Mouse (Mus musculus): ENCODE measurements at regions not wholly inside any gene's neighbourhood (a gene's known extent, or its start where the extent isn't known, plus 50 kb on each side); places are given as distances from the start of the nearest gene placed in this dataset.

- Histone ChIP-seq H3K36me3 (ENCODE audit: control insufficient read depth, insufficient read depth, low read length) (no peaks in the 10 kb centered on the region), H3K27ac (replicated peaks in 1 of 2; ENCODE audit: control insufficient read depth in 1 of 2, insufficient read depth in 1 of 2, low read depth in 2 of 2, low read length in 2 of 2) (no peak overlapping the region), H3K9ac (ENCODE audit: low read length) (no peak overlapping the region), H3K4me3 (ENCODE audit: control insufficient read depth in 1 of 2, insufficient read depth in 1 of 2, low read depth in 1 of 2, low read length in 2 of 2) (no peak overlapping the region), H3K9me3 (ENCODE audit: control insufficient read depth, low read length) (no peaks in the 10 kb centered on the region), H3K4me2 (ENCODE audit: low read length) (no peak overlapping the region), H3K27me3 (ENCODE audit: control insufficient read depth, insufficient read depth, low read length) (no peaks in the 10 kb centered on the region), H3K4me1 (ENCODE audit: control insufficient read depth in 2 of 2, insufficient read depth in 2 of 2, low read length in 2 of 2) (no peaks in the 10 kb centered on the region)
- no peak for ATAC-seq (ENCODE audit: insufficient number of reproducible peaks, insufficient read depth, low FRiP score, low read depth)
- WGBS: 59% methylated on average over 20 of the region's 20 CpGs
Measured at GRCm38 (mm10) chr17:85528105-85529004, 85.1 kb upstream of the Six3 start.

GRCm38 (mm10) chr17:85536311-85536710 lies 77.1 kb upstream of the Six3 start:
- Histone ChIP-seq H3K36me3 (ENCODE audit: control insufficient read depth, insufficient read depth, low read length) (no peaks in the 10 kb centered on the region), H3K4me2 (ENCODE audit: low read length) (no peak overlapping the region), H3K9ac (ENCODE audit: low read length) (no peak overlapping the region), H3K27me3 (ENCODE audit: control insufficient read depth, insufficient read depth, low read length) (peaks cover 4% of the 10 kb centered on the region; the same call in 1 of the 2 replicates), H3K4me1 (ENCODE audit: control insufficient read depth in 2 of 2, insufficient read depth in 2 of 2, low read length in 2 of 2) (peaks cover 0 to 3% of the 10 kb centered on the region in 2 experiments; a peak in 2 of 4 replicates), H3K27ac (replicated peaks in 1 of 2; ENCODE audit: control insufficient read depth in 1 of 2, insufficient read depth in 1 of 2, low read depth in 2 of 2, low read length in 2 of 2) (no peak overlapping the region), H3K4me3 (ENCODE audit: control insufficient read depth in 1 of 2, insufficient read depth in 1 of 2, low read depth in 1 of 2, low read length in 2 of 2) (no peak overlapping the region), H3K9me3 (ENCODE audit: control insufficient read depth, low read length) (0 out of 2 replicates have a peak, but pooled peaks cover 4% of the 10 kb centered on the region)
- WGBS: 83% methylated on average over 3 of the region's 3 CpGs
- no peak for ATAC-seq (ENCODE audit: insufficient number of reproducible peaks, insufficient read depth, low FRiP score, low read depth)

GRCm38 (mm10) chr17:85541258-85541777 lies 72.1 kb upstream of the Six3 start:
- no peak overlapping the region for H3K4me3 ChIP-seq (ENCODE audit: control insufficient read depth in 1 of 2, insufficient read depth in 1 of 2, low read depth in 1 of 2, low read length in 2 of 2)
- no peak for ATAC-seq (ENCODE audit: insufficient number of reproducible peaks, insufficient read depth, low FRiP score, low read depth)
- WGBS: 88% methylated on average over 2 of the region's 2 CpGs
- no peak overlapping the region for H3K9ac ChIP-seq (ENCODE audit: low read length)
- no peaks in the 10 kb centered on the region for H3K36me3 ChIP-seq (ENCODE audit: control insufficient read depth, insufficient read depth, low read length)
- H3K9me3 ChIP-seq (ENCODE audit: control insufficient read depth, low read length): 0 out of 2 replicates have a peak, but pooled peaks cover 4% of the 10 kb centered on the region
- no peaks in the 10 kb centered on the region for H3K4me1 ChIP-seq (ENCODE audit: control insufficient read depth in 2 of 2, insufficient read depth in 2 of 2, low read length in 2 of 2)
- H3K27me3 ChIP-seq (ENCODE audit: control insufficient read depth, insufficient read depth, low read length): peaks cover 2% of the 10 kb centered on the region; the same call in 1 of the 2 replicates
- H3K27ac ChIP-seq (replicated peaks in 1 of 2; ENCODE audit: control insufficient read depth in 1 of 2, insufficient read depth in 1 of 2, low read depth in 2 of 2, low read length in 2 of 2): no peak overlapping the region
- no peak overlapping the region for H3K4me2 ChIP-seq (ENCODE audit: low read length)

- 84% methylated on average over 5 of the region's 5 CpGs for WGBS
- Histone ChIP-seq H3K4me1 (ENCODE audit: control insufficient read depth in 2 of 2, insufficient read depth in 2 of 2, low read length in 2 of 2) (no peaks in the 10 kb centered on the region), H3K4me3 (ENCODE audit: control insufficient read depth in 1 of 2, insufficient read depth in 1 of 2, low read depth in 1 of 2, low read length in 2 of 2) (no peak overlapping the region), H3K27me3 (ENCODE audit: control insufficient read depth, insufficient read depth, low read length) (no peaks in the 10 kb centered on the region), H3K4me2 (ENCODE audit: low read length) (no peak overlapping the region), H3K36me3 (ENCODE audit: control insufficient read depth, insufficient read depth, low read length) (no peaks in the 10 kb centered on the region), H3K27ac (replicated peaks in 1 of 2; ENCODE audit: control insufficient read depth in 1 of 2, insufficient read depth in 1 of 2, low read depth in 2 of 2, low read length in 2 of 2) (no peak overlapping the region), H3K9ac (ENCODE audit: low read length) (no peak overlapping the region), H3K9me3 (ENCODE audit: control insufficient read depth, low read length) (no peaks in the 10 kb centered on the region)
- ATAC-seq (ENCODE audit: insufficient number of reproducible peaks, insufficient read depth, low FRiP score, low read depth): no peak
Measured at GRCm38 (mm10) chr17:85548061-85548460, 65.3 kb upstream of the Six3 start.

- 66% methylated on average over 6 of the region's 6 CpGs for WGBS
Measured at GRCm38 (mm10) chr17:85561006-85561405, 52.4 kb upstream of the Six3 start.

GRCm38 (mm10) chr17:85562510-85563266 lies 50.7 kb upstream of the Six3 start:
- Histone ChIP-seq H3K27me3 (ENCODE audit: control insufficient read depth, insufficient read depth, low read length) (no peaks in the 10 kb centered on the region), H3K4me3 (ENCODE audit: control insufficient read depth in 1 of 2, insufficient read depth in 1 of 2, low read depth in 1 of 2, low read length in 2 of 2) (no peak overlapping the region), H3K4me1 (ENCODE audit: control insufficient read depth in 2 of 2, insufficient read depth in 2 of 2, low read length in 2 of 2) (peaks cover 6 to 8% of the 10 kb centered on the region in 2 experiments; a peak in 2 of 4 replicates), H3K4me2 (ENCODE audit: low read length) (peak overlapping the region; percentile 38; the same call in 1 of the 2 replicates), H3K27ac (replicated peaks in 1 of 2; ENCODE audit: control insufficient read depth in 1 of 2, insufficient read depth in 1 of 2, low read depth in 2 of 2, low read length in 2 of 2) (no peak overlapping the region), H3K9me3 (ENCODE audit: control insufficient read depth, low read length) (no peaks in the 10 kb centered on the region), H3K36me3 (ENCODE audit: control insufficient read depth, insufficient read depth, low read length) (no peaks in the 10 kb centered on the region), H3K9ac (ENCODE audit: low read length) (no peak overlapping the region)
- 37% methylated on average over 17 of the region's 17 CpGs for WGBS
- ATAC-seq (ENCODE audit: insufficient number of reproducible peaks, insufficient read depth, low FRiP score, low read depth): no peak

More at GRCm38 (mm10) chr17:85561006-85561405, 52.4 kb upstream of the Six3 start:
- Histone ChIP-seq H3K4me3 (ENCODE audit: control insufficient read depth in 1 of 2, insufficient read depth in 1 of 2, low read depth in 1 of 2, low read length in 2 of 2) (no peak overlapping the region), H3K36me3 (ENCODE audit: control insufficient read depth, insufficient read depth, low read length) (no peaks in the 10 kb centered on the region), H3K9ac (ENCODE audit: low read length) (no peak overlapping the region), H3K4me2 (ENCODE audit: low read length) (no peak overlapping the region), H3K9me3 (ENCODE audit: control insufficient read depth, low read length) (0 out of 2 replicates have a peak, but pooled peaks cover 5% of the 10 kb centered on the region), H3K27ac (replicated peaks in 1 of 2; ENCODE audit: control insufficient read depth in 1 of 2, insufficient read depth in 1 of 2, low read depth in 2 of 2, low read length in 2 of 2) (no peak overlapping the region), H3K4me1 (ENCODE audit: control insufficient read depth in 2 of 2, insufficient read depth in 2 of 2, low read length in 2 of 2) (peaks cover 6 to 8% of the 10 kb centered on the region in 2 experiments; a peak in 2 of 4 replicates), H3K27me3 (ENCODE audit: control insufficient read depth, insufficient read depth, low read length) (no peaks in the 10 kb centered on the region)
- no peak for ATAC-seq (ENCODE audit: insufficient number of reproducible peaks, insufficient read depth, low FRiP score, low read depth)

GRCm38 (mm10) chr17:85563391-85563790 lies 50.0 kb upstream of the Six3 start:
- H3K4me2 ChIP-seq (ENCODE audit: low read length): peak overlapping the region; percentile 17; the same call in 1 of the 2 replicates

More at GRCm38 (mm10) chr17:85563391-85563790, 50.0 kb upstream of the Six3 start:
- WGBS: 40% methylated on average over 8 of the region's 8 CpGs
- Histone ChIP-seq H3K9ac (ENCODE audit: low read length) (no peak overlapping the region), H3K36me3 (ENCODE audit: control insufficient read depth, insufficient read depth, low read length) (no peaks in the 10 kb centered on the region), H3K4me3 (ENCODE audit: control insufficient read depth in 1 of 2, insufficient read depth in 1 of 2, low read depth in 1 of 2, low read length in 2 of 2) (no peak overlapping the region), H3K9me3 (ENCODE audit: control insufficient read depth, low read length) (no peaks in the 10 kb centered on the region), H3K4me1 (ENCODE audit: control insufficient read depth in 2 of 2, insufficient read depth in 2 of 2, low read length in 2 of 2) (peaks cover 6 to 8% of the 10 kb centered on the region in 2 experiments; a peak in 2 of 4 replicates), H3K27me3 (ENCODE audit: control insufficient read depth, insufficient read depth, low read length) (no peaks in the 10 kb centered on the region), H3K27ac (replicated peaks in 1 of 2; ENCODE audit: control insufficient read depth in 1 of 2, insufficient read depth in 1 of 2, low read depth in 2 of 2, low read length in 2 of 2) (no peak overlapping the region)
- ATAC-seq (ENCODE audit: insufficient number of reproducible peaks, insufficient read depth, low FRiP score, low read depth): no peak

Measured in heart, embryonic 14.5 days (tissue).